Mouse (Mus musculus): ENCODE measurements around the gene Ighmbp2.

GRCm38 (mm10) chr19:3269803-3270202, 13.0 kb downstream of the Ighmbp2 start:
- TF ChIP-seq POLR2AphosphoS2 (IDR thresholded peaks at IDR 0.05; ENCODE audit: insufficient read length, low read depth), result no peak
- no peak for TF ChIP-seq MYOD1 (IDR thresholded peaks at IDR 0.05; ENCODE audit: control insufficient read depth in 1 of 3, insufficient read length in 2 of 3, low read depth in 2 of 3)
- TF ChIP-seq USF1 (IDR thresholded peaks at IDR 0.05; ENCODE audit: low read depth), result no peak
- TF ChIP-seq MAX (IDR thresholded peaks at IDR 0.05; ENCODE audit: low read depth), result no peak
- no peak for TF ChIP-seq TCF12 (IDR thresholded peaks at IDR 0.05; ENCODE audit: insufficient read depth, poor library complexity, severe bottlenecking)
- TF ChIP-seq REST (IDR thresholded peaks at IDR 0.05; ENCODE audit: insufficient read depth, insufficient read length), result no peak

Data from myocyte (in vitro differentiated cells).